Mouse (Mus musculus) limb, embryonic 14.5 days (tissue): ENCODE measurements around the gene Ferd3l. TPM values are rescaled to one million over a fixed set of nuclear protein-coding genes. Genes with fewer than 3 reads are reported as not detected.

Source experiments
- ATAC-seq: fragments of 200-750 bp; cut with Nextera tagmentation; 2 replicates; pipeline ENCODE4 v1.8.0; 2017; ENCODE audit warnings: low read depth, moderate number of reproducible peaks, moderate TSS enrichment; ENCODE audit not compliant: low FRiP score
- DNase-seq: peaks from one replicate; pipeline ENCODE4 v3.0.0-alpha.2; 2015; ENCODE audit warnings: low spot score
- H3K27ac ChIP-seq: fragments of 300-500 bp; sonication (generic); replicated peaks from 2 replicates; pipeline ENCODE4 v1.5.1; 2014; ENCODE audit warnings: low read depth, mild to moderate bottlenecking, low read length, moderate library complexity, mixed read lengths
- H3K27me3 ChIP-seq: fragments of 300-500 bp; sonication (generic); 2 replicates; pipeline ENCODE4 v1.6.1; 2014; ENCODE audit warnings: low read length, mixed read lengths; ENCODE audit not compliant: control insufficient read depth, insufficient read depth
- H3K36me3 ChIP-seq: fragments of 300-500 bp; sonication (generic); 2 replicates; pipeline ENCODE4 v1.6.1; 2014; ENCODE audit warnings: mild to moderate bottlenecking, low read length, moderate library complexity, mixed read lengths; ENCODE audit not compliant: control insufficient read depth, insufficient read depth
- H3K4me1 ChIP-seq: fragments of 300-500 bp; sonication (generic); 2 replicates; pipeline ENCODE4 v1.6.1; 2014; ENCODE audit warnings: antibody characterized with exemption, low read length, mixed read lengths; ENCODE audit not compliant: control insufficient read depth, insufficient read depth
- H3K4me2 ChIP-seq: fragments of 300-500 bp; sonication (generic); replicated peaks from 2 replicates; pipeline ENCODE4 v1.6.1; 2014; ENCODE audit warnings: low read depth, mild to moderate bottlenecking, low read length, moderate library complexity; ENCODE audit not compliant: severe bottlenecking
- H3K4me3 ChIP-seq: fragments of 300-500 bp; sonication (generic); replicated peaks from 2 replicates; pipeline ENCODE4 v1.5.1; 2014; ENCODE audit warnings: low read length
- H3K9ac ChIP-seq: fragments of 300-500 bp; sonication (generic); 2 replicates; pipeline ENCODE4 v1.6.1; 2014; ENCODE audit warnings: mild to moderate bottlenecking, low read depth, low read length, moderate library complexity; ENCODE audit not compliant: severe bottlenecking
- H3K9me3 ChIP-seq: fragments of 300-500 bp; sonication (generic); 2 replicates; pipeline ENCODE4 v1.6.1; 2016; ENCODE audit warnings: low read length; ENCODE audit not compliant: control insufficient read depth
- POLR2A ChIP-seq: fragments of 200-500 bp; IDR thresholded peaks from 2 replicates; pipeline ENCODE4 v1.8.0; 2012; ENCODE audit warnings: inconsistent platforms, mild to moderate bottlenecking, moderate library complexity, borderline replicate concordance; ENCODE audit not compliant: insufficient read depth, insufficient read length; ENCODE audit errors: extremely low read depth
- WGBS: fragments of 180-500 bp; shearing (Covaris S2); extraction: QIAGEN DNeasy Blood & Tissue Kit; methylation state at CpG from one replicate; pipeline ENCODE4 v1.1.7; 2014; 5-methylcytosine and 5-hydroxymethylcytosine counted together
- polyA plus RNA-seq, 2 experiments: library from polyadenylated mRNA; depleted of rRNA in 1 of 2; stranded (reverse) in 1 of 2; unstranded in 1 of 2; fragments of >200 nt; fragmentation: Nextera tagmentation in 1 of 2; extraction: Ambion mirVana in 1 of 2; gene quantifications; 2 replicates each; pipeline versions ENCODE4 v1.2.1 to v1.2.3; 2012 to 2014

The Ferd3l gene
- polyA plus RNA-seq, 2 experiments = not detected

GRCm38 (mm10) chr12:33957400-33958240, 29.4 kb downstream of the Ferd3l start, which contains the start of gene Twist1:
Twist1 (plus strand) TSS chr12:33957671.
- Histone ChIP-seq H3K4me3 (peak within 1 kb of the TSS; percentile 93), H3K27ac (peak within 1 kb of the TSS; percentile 99), H3K27me3 (no peaks in the 10 kb centered on the region; the same call in 1 of the 2 replicates), H3K4me2 (peak within 1 kb of the TSS; percentile 72), H3K4me1 (peaks cover 4% of the 10 kb centered on the region; the same call in 1 of the 2 replicates), H3K9ac (peak within 1 kb of the TSS; percentile 99), H3K9me3 (no peaks in the 10 kb centered on the region), H3K36me3 (peaks cover 21% of the 10 kb centered on the region)
- WGBS = 3% methylated on average over 22 of the region's 105 CpGs
- ATAC-seq (peak; percentile 90), DNase-seq (peak; percentile 94)
- peak; percentile 97 for TF ChIP-seq POLR2A

GRCm38 (mm10) chr12:33958241-33959194, 30.3 kb downstream of the Ferd3l start:
- no peak; the same call in 1 of the 2 replicates for ATAC-seq
- H3K9me3 ChIP-seq = no peaks in the 10 kb centered on the region
- H3K4me1 ChIP-seq = peaks cover 4% of the 10 kb centered on the region; the same call in 1 of the 2 replicates
- WGBS = under 1% methylated on average over 32 of the region's 56 CpGs
- H3K27me3 ChIP-seq = no peaks in the 10 kb centered on the region; the same call in 1 of the 2 replicates
- H3K9ac ChIP-seq = peak overlapping the region; percentile 99
- H3K4me3 ChIP-seq = peak overlapping the region; percentile 93
- TF ChIP-seq POLR2A = no peak
- peaks cover 21% of the 10 kb centered on the region for H3K36me3 ChIP-seq
- no peak for DNase-seq
- H3K27ac ChIP-seq = peak overlapping the region; percentile 99
- peak overlapping the region; percentile 72 for H3K4me2 ChIP-seq

- H3K4me1 ChIP-seq = peaks cover 7% of the 10 kb centered on the region; the same call in 1 of the 2 replicates
- no peak for TF ChIP-seq POLR2A
- peak overlapping the region; percentile 99 for H3K27ac ChIP-seq
- peak overlapping the region; percentile 72 for H3K4me2 ChIP-seq
- peaks cover 21% of the 10 kb centered on the region for H3K36me3 ChIP-seq
- peak overlapping the region; percentile 93 for H3K4me3 ChIP-seq
- H3K9ac ChIP-seq = peak overlapping the region; percentile 99
- no peak for ATAC-seq
- H3K9me3 ChIP-seq = no peaks in the 10 kb centered on the region
- WGBS = under 1% methylated on average over 6 of the region's 6 CpGs
- no peak for DNase-seq
- no peaks in the 10 kb centered on the region; the same call in 1 of the 2 replicates for H3K27me3 ChIP-seq
These were observed 31.0 kb downstream of the Ferd3l start for GRCm38 (mm10) chr12:33959206-33959605.

- DNase-seq (no peak), ATAC-seq (no peak)
- Histone ChIP-seq H3K27ac (peak overlapping the region; percentile 87), H3K9me3 (no peaks in the 10 kb centered on the region), H3K4me3 (peak overlapping the region; percentile 93), H3K27me3 (no peaks in the 10 kb centered on the region; the same call in none of the 2 replicates), H3K9ac (peak overlapping the region; percentile 73), H3K36me3 (peaks cover 21% of the 10 kb centered on the region), H3K4me1 (peaks cover 12% of the 10 kb centered on the region; the same call in 1 of the 2 replicates), H3K4me2 (peak overlapping the region; percentile 45)
- no peak for TF ChIP-seq POLR2A
- 8% methylated on average over 3 of the region's 3 CpGs for WGBS
These were observed 31.6 kb downstream of the Ferd3l start for GRCm38 (mm10) chr12:33959846-33960245.
